Mouse (Mus musculus): ENCODE measurements around the gene Slc22a23.

Gene Slc22a23

DNA sequence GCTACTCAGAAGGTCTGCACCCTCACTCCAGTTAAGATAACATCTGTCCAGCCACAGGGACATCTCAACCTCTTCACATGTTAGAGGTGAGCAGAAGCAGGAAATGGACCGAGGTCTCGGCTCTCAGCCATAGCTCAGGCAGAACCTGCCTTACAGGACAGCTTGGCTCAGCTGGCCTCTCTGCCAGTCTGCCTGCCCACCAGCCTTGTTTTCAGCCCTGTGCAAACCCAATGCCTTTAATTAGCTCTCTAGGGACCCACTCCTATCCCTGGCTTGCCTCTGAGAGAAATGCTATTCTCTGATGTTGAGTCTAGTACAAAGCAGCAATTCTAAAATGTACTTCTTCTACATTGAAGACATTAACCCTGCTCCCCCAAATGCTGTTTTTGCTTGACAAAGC lies 73.3 kb downstream of the Slc22a23 start:
- in situ Hi-C loops (cut with MboI; ENCODE audit: low sequenced_read_pairs) = no loop called here

DNA sequence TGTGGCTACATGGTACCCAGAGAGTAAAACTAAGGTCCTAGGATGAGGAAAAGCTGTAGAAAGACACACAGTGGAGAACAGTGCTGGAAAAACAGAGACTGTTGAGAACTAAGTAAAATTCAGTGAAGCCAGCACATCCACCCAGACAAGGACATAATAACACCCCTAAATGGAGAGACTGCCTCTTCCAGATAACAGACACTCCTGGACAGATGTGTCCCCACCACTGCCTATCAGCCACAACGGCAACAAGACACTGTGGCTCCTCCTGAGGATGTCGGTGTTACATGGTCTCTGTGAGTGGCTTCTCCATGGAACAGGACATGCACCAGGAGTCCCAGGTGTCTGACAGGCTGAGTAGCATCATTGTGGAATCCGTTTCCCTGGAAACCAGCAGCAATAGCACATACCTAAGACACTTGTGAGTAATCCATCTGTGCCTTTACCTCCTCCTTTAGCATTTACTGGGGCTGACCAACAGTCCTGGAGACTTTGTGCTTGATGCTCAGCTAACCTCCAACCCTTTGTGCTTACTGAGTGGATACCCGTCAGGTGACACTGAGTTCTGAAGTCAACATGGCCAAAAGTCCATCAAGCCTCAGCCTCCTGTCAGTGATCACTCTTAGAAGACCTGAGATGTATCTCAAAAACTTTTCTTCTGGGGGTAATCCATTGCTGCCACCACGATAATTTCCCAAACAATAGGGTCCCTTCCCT lies 73.9 kb downstream of the Slc22a23 start:
- in situ Hi-C loops (cut with MboI; ENCODE audit: low sequenced_read_pairs) = no loop called here

DNA sequence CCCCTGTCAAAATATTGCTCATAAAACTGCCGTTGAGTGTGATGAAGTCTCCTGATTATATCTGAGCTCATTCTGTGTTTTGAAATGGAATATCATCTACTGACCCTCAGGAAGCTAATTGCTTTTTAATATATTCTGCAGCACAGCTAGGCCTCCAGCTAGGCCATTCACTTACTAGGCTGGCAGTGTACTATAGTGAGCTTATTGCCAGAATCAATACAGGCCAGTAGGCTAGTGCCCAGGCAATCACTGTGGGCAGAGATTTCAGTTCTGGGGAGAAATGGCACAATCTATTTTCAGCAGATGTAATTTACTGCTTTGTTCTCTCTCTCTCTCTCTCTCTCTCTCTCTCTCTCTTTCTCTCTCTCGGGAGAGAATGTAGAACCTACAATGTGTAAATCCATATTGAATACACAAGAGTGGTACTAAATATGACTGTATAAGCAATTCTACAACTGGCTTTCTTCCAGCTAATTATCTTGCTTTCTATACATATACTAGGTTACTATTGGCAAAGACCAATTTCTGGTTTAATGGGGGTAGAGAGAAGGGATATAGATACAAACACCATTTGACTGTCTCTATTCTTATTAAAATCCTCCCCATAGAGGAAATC lies 75.5 kb downstream of the Slc22a23 start:
- in situ Hi-C loops (cut with MboI; ENCODE audit: low sequenced_read_pairs) = no loop called here

DNA sequence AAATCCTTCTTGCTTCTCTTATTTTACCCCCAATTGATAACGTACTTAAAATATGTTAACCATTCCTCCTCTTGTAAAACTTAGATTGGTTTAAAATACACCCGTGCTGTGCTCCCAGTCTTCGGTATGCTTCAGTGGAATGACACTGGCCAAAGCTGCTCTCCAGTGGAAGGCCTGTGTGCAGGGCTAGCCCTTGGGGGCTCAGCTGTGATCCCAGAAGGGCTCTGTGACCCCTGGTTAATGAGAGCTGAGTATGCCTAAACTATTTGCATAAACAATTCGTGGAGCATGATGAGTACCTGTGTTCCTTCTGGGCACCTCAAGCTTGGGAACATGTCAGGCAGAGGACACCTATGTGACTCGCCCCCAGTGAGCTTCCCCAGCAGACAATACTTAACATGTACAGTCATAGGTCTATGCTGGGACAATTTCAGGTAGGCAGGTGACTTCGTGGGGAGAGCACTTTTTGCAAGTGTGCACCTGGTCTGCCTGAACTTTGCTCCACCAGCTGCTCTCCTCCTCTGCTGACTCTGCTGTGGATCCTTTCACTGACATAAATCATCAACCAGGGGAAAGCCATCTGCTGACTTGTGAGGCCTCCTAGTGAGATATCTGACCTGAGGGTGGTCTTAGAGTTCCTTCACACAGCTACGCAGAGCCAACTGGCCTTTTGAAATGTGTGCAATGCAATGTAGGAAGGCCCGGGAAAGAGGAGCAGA lies 77.9 kb downstream of the Slc22a23 start:
- in situ Hi-C loops (cut with MboI; ENCODE audit: low sequenced_read_pairs) = no loop called here

DNA sequence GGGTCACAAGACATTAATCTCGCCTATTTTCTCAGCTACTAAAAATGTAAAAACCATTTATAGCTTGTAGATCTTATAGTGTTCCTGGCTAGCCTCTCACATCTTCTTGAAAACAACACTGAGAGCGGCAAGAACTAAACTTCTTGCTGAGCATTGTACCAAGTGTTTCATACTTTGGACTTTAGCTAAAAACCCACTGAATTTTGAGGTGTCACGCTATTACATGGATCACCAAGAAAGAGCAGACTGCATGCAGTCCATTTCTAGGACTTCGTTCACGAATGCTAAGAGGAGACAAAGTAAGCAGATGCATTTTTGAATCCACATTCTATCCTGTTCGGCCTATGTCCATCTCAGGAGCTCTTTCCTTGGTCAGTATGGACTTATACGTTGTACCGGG lies 78.9 kb downstream of the Slc22a23 start:
- in situ Hi-C loops (cut with MboI; ENCODE audit: low sequenced_read_pairs) = no loop called here

DNA sequence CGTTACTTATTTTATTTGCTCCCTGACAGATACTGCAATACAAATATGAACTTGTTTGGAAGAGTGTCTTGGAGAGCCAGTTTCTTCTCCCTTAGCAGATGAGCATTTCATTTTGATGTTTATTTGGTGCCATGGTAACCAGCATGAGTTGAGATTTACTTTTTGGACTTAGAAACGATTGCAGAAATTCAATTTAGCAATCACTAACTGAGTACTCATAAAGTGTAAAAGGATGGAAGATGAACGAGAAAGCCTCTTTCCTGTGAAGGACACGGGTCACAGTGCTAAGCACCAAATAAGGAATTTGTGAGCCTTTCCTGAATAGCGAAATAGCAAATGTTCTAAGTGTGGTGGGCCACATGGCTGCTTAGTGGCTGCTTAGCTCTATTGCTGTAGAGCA lies 79.4 kb downstream of the Slc22a23 start:
- in situ Hi-C loops (cut with MboI; ENCODE audit: low sequenced_read_pairs) = no loop called here

DNA sequence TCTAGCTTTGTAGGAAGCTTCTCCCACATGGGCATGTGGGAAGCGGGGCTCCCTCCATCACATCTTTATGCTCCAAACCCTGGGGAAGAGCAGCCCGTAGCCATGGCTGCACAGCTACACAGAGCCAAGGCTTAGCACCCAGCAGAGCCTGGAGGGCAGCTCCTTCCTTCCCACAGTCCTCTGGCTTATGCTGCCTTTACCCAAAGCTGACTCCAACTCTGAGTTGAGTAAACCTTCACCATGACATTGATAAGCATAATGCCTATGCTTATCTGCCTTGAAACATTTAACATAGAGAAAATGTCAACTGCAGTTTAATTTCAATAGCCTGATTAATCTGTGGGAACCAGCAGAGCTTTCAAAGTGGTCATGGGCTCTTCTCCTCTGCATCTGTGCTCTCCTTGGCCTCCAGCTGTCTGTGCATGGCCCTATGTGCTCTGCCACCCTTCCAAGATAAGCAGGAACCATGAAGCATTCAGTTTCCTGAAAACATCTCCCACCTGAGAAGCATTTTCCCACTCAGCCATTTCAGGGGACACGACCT lies 79.9 kb downstream of the Slc22a23 start:
- in situ Hi-C loops (cut with MboI; ENCODE audit: low sequenced_read_pairs) = no loop called here

DNA sequence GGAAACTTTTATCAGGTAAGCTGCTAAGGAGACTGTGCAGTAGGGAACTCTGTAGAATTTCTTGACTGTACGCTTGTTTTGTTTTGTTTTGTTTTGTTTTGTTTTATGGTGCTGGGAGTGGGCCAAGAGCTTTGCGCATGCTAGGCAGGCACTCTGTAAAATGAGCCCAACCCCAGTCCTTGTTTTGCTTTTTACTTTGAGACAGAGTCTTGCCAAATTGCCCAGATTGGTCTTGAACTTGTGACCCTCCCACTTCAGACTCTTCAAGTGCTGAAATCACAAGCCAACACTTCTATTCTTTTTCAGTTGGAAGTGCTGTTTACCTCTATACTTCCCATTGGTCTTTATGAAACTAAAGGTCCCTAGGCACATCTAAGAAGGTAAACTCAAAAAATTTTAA lies 80.5 kb downstream of the Slc22a23 start:
- in situ Hi-C loops (cut with MboI; ENCODE audit: low sequenced_read_pairs) = no loop called here

DNA sequence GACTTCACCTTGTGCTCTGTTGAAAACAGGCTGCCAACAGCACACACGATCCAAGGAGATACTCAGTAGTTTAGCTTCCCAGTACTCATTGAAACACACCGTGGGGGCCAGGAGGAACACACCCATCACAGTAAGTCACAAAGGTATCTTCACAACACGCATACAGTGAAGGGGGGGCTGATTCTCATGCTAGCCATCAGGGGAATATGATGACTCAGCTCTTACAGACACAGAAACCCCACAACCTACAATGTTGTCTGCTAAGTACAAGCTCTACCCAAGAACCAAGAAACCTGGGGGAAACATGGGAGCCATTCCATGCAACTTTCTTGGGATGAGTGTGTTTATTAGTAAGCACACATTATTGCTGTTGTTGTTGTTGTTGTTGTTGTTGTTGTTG lies 86.2 kb downstream of the Slc22a23 start:
- in situ Hi-C loops (cut with MboI; ENCODE audit: low sequenced_read_pairs) = no loop called here

DNA sequence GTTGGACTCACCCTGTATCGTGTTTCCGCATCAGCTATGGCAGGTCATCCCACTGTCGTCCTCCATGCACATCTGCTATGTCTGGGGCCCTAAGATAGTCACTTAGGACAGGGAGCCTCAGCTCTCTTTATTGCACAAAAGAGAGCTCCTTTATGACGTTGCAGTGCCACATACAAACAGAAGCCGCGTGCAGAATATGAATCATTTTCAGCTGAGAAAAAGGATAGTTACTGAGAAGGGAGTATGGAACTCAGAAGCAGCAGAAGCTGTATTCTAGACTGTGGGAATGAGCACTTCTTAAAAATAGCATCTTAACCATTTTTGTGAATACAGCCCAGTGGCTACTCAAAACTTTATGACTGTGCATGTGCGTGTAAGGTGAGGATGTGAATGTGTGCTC lies 87.8 kb downstream of the Slc22a23 start:
- in situ Hi-C loops (cut with MboI; ENCODE audit: low sequenced_read_pairs) = no loop called here

DNA sequence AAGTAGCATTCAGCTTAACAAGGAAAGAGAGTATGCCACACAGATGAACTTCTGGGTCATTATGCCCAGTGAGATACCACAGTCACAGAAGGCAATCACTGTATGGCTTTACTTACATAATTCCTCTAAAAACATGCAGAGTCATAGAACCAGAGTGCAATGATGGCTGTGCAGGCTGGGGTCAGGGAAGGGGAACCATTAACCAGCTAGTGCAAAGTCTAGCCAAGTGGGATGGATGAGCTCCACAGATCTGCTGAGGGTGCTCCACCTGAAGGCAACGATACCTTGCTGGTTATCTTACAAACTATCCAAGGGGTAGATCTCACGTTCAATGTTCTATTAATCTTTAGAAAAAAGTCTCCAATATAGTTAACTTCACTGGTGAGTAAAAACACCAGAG lies 88.3 kb downstream of the Slc22a23 start:
- in situ Hi-C loops (cut with MboI; ENCODE audit: low sequenced_read_pairs) = no loop called here

DNA sequence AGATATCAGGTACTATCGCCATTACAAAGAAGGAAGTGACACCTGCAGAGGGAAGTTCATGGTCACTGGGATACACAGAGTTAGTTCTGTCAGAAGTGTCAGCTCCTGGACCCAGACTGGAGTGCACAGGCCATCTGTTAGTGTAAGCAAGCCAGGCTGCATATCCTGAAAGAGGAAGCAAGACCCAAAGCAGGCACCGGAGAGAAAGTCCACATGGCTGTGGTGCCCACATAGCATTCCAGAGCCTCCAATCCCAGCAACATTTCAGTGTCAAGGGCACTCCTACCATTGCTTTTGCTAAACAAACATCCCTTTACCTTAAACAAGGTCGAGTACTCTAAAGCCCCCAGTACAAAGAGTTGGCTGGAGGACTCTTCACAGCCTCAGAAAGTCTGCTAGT lies 89.7 kb downstream of the Slc22a23 start:
- in situ Hi-C loops (cut with MboI; ENCODE audit: low sequenced_read_pairs) = no loop called here

DNA sequence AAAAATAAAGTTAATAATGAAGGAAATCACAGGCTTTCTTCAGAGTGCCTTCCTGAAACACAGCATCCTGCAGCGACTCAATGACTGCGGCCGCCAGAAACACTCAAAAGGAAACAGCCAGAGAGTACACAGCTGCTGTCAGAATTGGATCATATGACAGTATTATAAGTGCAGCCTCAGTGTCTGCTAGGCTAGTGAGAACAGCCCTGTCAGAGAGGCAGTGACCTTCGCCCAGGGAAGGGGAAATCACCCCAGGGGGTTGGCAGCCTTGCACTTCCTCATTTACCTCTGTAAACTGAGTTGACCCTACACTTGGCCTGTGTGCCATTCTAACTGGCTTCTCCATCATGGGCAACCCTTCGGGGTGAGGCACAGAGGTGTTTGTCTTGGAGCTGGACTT lies 90.3 kb downstream of the Slc22a23 start:
- in situ Hi-C loops (cut with MboI; ENCODE audit: low sequenced_read_pairs) = no loop called here

DNA sequence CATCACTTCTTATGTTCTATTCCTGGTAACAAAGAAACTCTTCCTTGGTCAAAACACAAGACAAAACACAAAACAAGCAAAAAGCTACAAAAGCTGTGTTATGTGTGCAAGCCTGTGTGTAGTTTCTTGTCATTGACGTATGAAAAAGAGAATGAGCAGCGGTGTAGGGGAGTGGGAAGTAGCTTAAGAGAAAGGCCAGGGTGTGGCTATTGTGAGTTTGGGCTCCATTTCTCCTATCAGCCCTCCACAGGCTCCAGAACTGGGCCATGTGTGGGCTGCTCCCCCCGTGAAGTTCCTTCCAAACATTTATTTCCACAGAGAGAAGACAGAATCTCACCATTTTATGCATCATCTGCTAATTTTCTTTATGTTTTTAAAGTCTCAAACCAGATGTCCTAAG lies 91.2 kb downstream of the Slc22a23 start:
- in situ Hi-C loops (cut with MboI; ENCODE audit: low sequenced_read_pairs) = no loop called here

DNA sequence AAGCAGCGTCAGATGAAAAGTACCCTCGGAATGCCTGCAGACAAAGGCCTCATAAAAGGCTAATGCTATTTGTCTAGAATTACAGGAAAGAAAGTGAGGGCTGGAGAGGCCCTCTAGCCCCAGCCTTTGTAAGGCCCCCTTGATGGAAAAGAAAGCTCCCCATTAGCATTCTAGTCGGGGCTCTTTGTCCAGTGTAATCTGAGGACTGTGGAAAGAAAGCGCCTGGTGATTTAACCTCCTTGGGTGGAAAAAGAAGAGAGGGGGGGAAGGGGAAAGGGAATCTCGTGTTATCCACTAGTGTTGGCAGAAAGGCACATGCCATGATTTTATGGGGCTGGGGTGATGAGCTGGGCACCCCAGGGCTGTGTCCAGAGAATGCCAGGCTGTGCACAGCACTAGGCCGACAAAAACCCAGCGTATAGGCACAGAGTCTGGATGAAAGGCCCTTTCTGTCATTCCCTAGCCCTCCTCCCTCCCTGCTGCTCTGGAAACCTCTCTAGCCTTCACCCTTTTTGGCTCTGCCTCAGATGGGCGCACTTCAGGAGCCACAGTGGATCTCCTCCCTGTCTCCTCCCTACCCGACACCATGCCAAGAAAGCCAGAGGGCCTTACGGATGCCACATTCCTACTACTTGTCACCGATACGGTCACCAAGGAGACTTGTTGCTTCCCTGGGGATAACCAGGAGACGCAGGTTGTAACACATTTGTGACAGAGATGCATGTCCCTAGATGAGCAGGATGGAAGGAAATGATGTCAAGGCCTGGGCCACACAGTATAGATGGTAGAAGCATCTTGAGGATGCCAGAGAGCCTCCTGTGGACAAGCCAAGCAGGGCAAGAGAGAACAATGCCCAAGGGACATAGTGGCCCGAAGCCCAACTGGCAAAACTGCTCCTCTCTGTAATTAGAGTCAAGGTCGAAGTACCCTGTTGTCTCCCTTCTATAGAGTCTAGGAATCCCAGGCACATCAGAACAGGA lies 95.8 kb downstream of the Slc22a23 start:
- in situ Hi-C loops (cut with MboI; ENCODE audit: low sequenced_read_pairs) = no loop called here

DNA sequence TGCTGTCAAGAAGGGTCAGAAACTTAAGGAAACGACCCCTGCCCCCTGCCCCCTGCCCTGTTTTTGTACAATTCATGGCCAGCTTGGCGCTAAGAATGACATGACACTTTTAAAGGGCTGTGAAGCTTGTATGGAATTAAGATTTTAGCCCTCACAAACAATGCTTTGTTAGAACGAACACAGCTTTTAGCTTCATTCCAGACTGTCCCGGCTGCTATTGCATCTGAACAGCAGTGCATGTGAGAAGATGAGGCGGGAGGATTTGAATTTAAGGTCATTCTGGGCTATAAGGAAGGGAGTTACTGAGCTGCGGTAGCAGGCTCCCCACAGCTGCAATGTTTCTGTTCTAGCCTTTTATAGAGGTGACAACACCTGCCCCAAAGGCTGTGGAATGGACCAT lies 96.9 kb downstream of the Slc22a23 start:
- in situ Hi-C loops (cut with MboI; ENCODE audit: low sequenced_read_pairs) = no loop called here

DNA sequence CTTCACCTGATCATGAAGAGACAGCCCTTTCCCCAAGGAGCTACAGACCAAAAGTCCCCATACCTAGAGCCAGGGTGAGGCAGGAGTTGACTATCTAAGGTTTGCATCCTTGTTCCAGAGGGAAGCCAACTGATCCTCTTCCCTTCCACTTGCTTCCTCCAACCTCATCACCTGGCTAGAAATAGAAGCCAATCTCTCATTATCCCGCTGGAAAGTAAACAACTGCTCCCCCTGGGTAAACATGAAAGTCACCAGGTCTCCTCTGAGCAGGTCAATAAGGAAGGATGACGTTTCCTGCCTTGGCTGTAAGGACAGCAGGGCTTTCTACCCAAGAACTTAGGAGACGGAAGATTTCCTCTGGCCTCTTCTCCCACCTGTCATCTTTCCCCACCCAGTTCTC lies 98.2 kb downstream of the Slc22a23 start:
- in situ Hi-C loops (cut with MboI; ENCODE audit: low sequenced_read_pairs) = no loop called here

DNA sequence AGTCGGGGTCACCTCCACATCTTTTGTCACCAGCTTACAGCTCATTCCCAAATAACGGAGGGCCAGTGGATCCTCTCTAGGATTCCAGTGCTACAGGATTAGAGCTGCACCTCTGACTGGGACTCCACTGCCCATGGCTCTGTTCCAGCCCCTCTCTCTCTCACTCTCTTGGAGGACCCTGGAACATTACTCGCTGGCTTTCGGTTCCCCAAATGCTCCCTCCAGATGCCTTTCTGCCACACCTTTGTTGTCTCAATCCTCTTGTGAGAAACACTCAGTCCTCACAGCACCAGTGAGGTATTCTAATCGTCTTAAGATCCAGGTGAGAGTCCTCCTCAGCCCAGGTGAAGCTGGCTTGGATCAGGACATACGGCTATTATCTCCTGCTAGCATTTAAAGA lies 99.8 kb downstream of the Slc22a23 start:
- in situ Hi-C loops (cut with MboI; ENCODE audit: low sequenced_read_pairs) = no loop called here

DNA sequence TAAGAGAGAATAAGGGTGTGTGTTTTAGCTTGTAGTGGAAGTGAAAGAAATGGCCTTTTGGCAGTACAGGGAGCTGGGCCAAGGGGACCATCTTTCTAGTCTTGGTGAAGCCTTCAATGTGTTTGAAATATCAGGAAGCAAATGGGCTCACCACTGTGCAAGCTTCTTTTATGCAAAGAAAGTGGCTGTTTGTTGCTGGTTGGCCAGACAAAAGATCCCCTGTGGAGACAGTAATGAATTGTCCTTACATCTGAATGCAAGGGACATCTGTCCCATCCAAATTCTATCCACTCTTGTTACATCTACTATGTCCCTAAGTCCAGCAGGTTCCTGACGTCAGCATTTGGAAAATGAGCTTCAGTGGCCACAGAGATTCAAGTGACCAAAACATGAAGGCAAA lies 100.8 kb downstream of the Slc22a23 start:
- in situ Hi-C loops (cut with MboI; ENCODE audit: low sequenced_read_pairs) = no loop called here

DNA sequence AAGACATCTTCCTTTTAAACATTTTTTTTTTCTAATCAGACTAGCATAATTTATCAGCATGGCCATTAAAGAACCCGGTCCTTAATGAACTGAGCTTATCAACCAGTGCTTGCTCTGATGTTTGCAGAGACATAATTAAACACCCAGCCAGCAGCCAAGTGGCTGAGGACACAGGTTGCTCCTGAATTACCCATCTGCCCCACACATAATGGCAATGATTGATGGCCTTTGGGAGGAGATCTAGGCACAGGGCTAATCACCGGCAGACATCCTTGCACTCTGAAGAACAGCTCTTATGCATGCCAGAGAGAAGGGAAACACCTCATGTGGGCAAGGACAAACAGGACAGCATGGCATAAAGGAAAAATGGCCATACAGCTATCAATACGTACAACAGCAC lies 102.8 kb downstream of the Slc22a23 start:
- in situ Hi-C loops (cut with MboI; ENCODE audit: low sequenced_read_pairs) = no loop called here

DNA sequence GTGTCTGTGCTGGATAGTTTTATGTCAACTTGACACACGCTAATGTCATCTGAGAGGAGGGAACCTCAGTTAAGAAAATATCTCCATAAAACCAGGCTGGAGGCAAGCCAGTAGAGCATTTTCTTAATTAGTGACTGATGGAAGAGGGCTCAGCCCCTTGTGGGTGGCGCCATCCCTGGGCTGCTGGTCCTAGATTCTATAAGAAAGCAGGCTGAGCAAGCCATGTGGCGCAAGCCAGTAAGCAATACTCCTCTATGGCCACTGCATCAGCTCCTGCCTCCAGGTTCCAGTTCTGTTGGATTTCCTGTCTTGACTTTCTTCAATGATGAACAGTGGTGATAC lies 104.9 kb downstream of the Slc22a23 start:
- in situ Hi-C loops (cut with MboI; ENCODE audit: low sequenced_read_pairs) = no loop called here
